Comparison of ENCODE assay signal across 8 mouse cellular contexts in the genomic region with DNA sequence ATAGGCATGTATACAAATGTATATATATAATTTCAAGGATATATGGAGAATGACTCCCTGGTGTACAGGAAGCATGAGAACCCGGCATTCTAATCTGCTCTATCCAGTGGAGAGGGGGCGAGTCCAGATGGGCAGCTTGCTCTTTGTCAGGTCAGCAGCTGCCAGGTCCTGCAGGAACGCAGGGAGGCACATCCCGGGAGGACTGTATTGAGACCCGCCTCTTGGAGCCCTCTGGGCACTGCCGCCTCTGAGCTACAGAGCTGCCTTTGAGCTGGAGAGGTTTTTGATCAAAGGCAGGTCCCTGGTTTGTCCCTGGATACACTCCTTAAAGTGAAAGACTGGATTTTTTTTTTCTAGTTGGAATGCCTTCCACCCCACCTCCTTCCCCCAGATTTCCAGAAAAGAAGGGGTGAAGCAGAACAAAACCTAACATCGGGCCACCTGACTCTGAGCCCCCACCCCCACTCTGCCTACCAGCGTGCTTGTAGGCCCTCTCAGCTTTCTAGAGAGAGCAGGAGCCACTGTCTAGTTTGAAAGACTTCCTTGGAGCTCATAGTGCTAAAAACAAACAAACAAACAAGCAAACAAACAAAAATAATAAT. TPM values are rescaled to one million over a fixed set of nuclear protein-coding genes. Genes with fewer than 3 reads are reported as not detected.
DNase-seq lines count a peak whose midpoint lies in the region; ATAC-seq lines count a peak whose summit lies in the region.

A gene (plus strand): TSS at position 552 of the 602 bp plus-strand sequence.

- ATAC-seq in kidney, embryonic 14.5 days (ENCODE audit: low FRiP score, low TSS enrichment): peak; percentile 78
- peak; percentile 56; the same call in 1 of the 2 replicates for ATAC-seq in embryonic facial prominence, embryonic 11.5 days (replicated peaks; ENCODE audit: insufficient number of reproducible peaks, low FRiP score, low TSS enrichment, low read depth)
- ATAC-seq in intestine, embryonic 15.5 days: no peak

- H3K9ac ChIP-seq in kidney, embryonic 14.5 days (ENCODE audit: low read depth, low read length): no peak within 1 kb of the TSS
- no peak within 1 kb of the TSS for H3K9ac ChIP-seq in embryonic facial prominence, embryonic 11.5 days (replicated peaks; ENCODE audit: low read length)
- no peak within 1 kb of the TSS for H3K9ac ChIP-seq in intestine, embryonic 15.5 days

- peak within 1 kb of the TSS; percentile 54 for H3K4me2 ChIP-seq in kidney, embryonic 14.5 days (replicated peaks; ENCODE audit: low read depth, low read length)
- H3K4me2 ChIP-seq in embryonic facial prominence, embryonic 11.5 days (ENCODE audit: low read depth, low read length): peak within 1 kb of the TSS; percentile 53
- H3K4me2 ChIP-seq in intestine, embryonic 15.5 days (replicated peaks): peak within 1 kb of the TSS; percentile 40

- H3K27me3 ChIP-seq in kidney, embryonic 14.5 days (ENCODE audit: control insufficient read depth, insufficient read depth, low read length): 0 out of 2 replicates have a peak, but pooled peaks cover 2% of the 10 kb centered on the region
- H3K27me3 ChIP-seq in embryonic facial prominence, embryonic 11.5 days (ENCODE audit: control insufficient read depth, insufficient read depth, low read length): 0 out of 2 replicates have a peak, but pooled peaks cover 3% of the 10 kb centered on the region
- H3K27me3 ChIP-seq in intestine, embryonic 15.5 days (replicated peaks): peaks cover 3% of the 10 kb centered on the region; the same call in 1 of the 2 replicates

- no peaks in the 10 kb centered on the region for H3K9me3 ChIP-seq in kidney, embryonic 14.5 days (ENCODE audit: control insufficient read depth, low read length)
- no peaks in the 10 kb centered on the region for H3K9me3 ChIP-seq in embryonic facial prominence, embryonic 11.5 days (replicated peaks; ENCODE audit: control insufficient read depth, low read length)
- H3K9me3 ChIP-seq in intestine, embryonic 15.5 days: no peaks in the 10 kb centered on the region

- peak within 1 kb of the TSS; percentile 69 for H3K27ac ChIP-seq in kidney, embryonic 14.5 days (ENCODE audit: low read depth, low read length)
- no peak within 1 kb of the TSS for H3K27ac ChIP-seq in embryonic facial prominence, embryonic 11.5 days (replicated peaks; ENCODE audit: low read depth, low read length)
- H3K27ac ChIP-seq in intestine, embryonic 15.5 days: no peak within 1 kb of the TSS

- no peak for DNase-seq in kidney, postnatal 36 days
- peak; percentile 52 for DNase-seq in embryonic facial prominence, embryonic 11.5 days (ENCODE audit: low spot score)
- DNase-seq in neural tube, embryonic 10.5 days (ENCODE audit: extremely low spot score, low spot score): peak; percentile 39
- no peak for DNase-seq in spleen, adult 12 weeks (ENCODE audit: low spot score)
- DNase-seq in testis, postnatal 14 days (ENCODE audit: low spot score): no peak
- DNase-seq in adrenal gland, adult 2 months: no peak

- H3K4me1 ChIP-seq in kidney, embryonic 14.5 days (ENCODE audit: control insufficient read depth, insufficient read depth, low read length): no peaks in the 10 kb centered on the region
- H3K4me1 ChIP-seq in embryonic facial prominence, embryonic 11.5 days (ENCODE audit: control insufficient read depth, insufficient read depth, low read length): peaks cover 3% of the 10 kb centered on the region
- no peaks in the 10 kb centered on the region for H3K4me1 ChIP-seq in intestine, embryonic 15.5 days (replicated peaks)

- peak within 1 kb of the TSS; percentile 30 for H3K4me3 ChIP-seq in kidney, embryonic 14.5 days (ENCODE audit: low read length)
- H3K4me3 ChIP-seq in embryonic facial prominence, embryonic 11.5 days (ENCODE audit: low read depth, low read length): peak within 1 kb of the TSS; percentile 18; the same call in 1 of the 2 replicates
- peak within 1 kb of the TSS; percentile 6; the same call in 1 of the 2 replicates for H3K4me3 ChIP-seq in intestine, embryonic 15.5 days (replicated peaks)

- 3% methylated on average over 8 of the region's 8 CpGs for WGBS in kidney, embryonic 14.5 days
- 1% methylated on average over 8 of the region's 8 CpGs for WGBS in embryonic facial prominence, embryonic 11.5 days
- WGBS in intestine, embryonic 15.5 days: 7% methylated on average over 8 of the region's 8 CpGs

- H3K36me3 ChIP-seq in kidney, embryonic 14.5 days (ENCODE audit: control insufficient read depth, insufficient read depth, low read length): no peaks in the 10 kb centered on the region
- no peaks in the 10 kb centered on the region for H3K36me3 ChIP-seq in embryonic facial prominence, embryonic 11.5 days (replicated peaks; ENCODE audit: control insufficient read depth, insufficient read depth, low read depth, low read length)
- no peaks in the 10 kb centered on the region for H3K36me3 ChIP-seq in intestine, embryonic 15.5 days

RNA-seq across cellular contexts. Expression of the gene that starts here (rescaled TPM):
- polyA plus RNA-seq in kidney, embryonic 14.5 days (2014; fragmentation: Nextera tagmentation; extraction: Ambion mirVana): 5.5 and 5.7 TPM in 2 replicates
- polyA plus RNA-seq in embryonic facial prominence, embryonic 11.5 days (2014; fragmentation: Nextera tagmentation; extraction: Ambion mirVana): 3.1 and 7.0 TPM in 2 replicates
- 0.28 TPM in 1 of 2 replicates, not detected in the other for polyA plus RNA-seq in intestine, embryonic 15.5 days (2015; fragmentation: Nextera tagmentation; extraction: Ambion mirVana)
- not detected for total RNA-seq in adrenal gland, adult 2 months (2021)
- polyA plus RNA-seq in adrenal gland, adult 2 months (2012; rRNA removed): not detected in 2 replicates

Comparison
In these comparisons a context has a peak if more than half of its experiments do, and no peak if none do; other contexts are left out.
1. DNase-seq: peak in embryonic facial prominence, embryonic 11.5 days (single experiment) and neural tube, embryonic 10.5 days (single experiment); none in kidney, postnatal 36 days (0 of 2), spleen, adult 12 weeks (single experiment), testis, postnatal 14 days (single experiment) and adrenal gland, adult 2 months (single experiment).
2. Peak in every context shown above with its lines, with median percentiles within 50 percentile points of each other: H3K4me2 ChIP-seq and H3K4me3 ChIP-seq.